Mouse (Mus musculus): Measurements from ENCODE around the gene Bub1b. TPM values are rescaled to one million over a fixed set of nuclear protein-coding genes. Genes with fewer than 3 reads are reported as not detected.

The Bub1b gene
- polyA plus RNA-seq, 1 experiment, result 25.6 TPM

DNA sequence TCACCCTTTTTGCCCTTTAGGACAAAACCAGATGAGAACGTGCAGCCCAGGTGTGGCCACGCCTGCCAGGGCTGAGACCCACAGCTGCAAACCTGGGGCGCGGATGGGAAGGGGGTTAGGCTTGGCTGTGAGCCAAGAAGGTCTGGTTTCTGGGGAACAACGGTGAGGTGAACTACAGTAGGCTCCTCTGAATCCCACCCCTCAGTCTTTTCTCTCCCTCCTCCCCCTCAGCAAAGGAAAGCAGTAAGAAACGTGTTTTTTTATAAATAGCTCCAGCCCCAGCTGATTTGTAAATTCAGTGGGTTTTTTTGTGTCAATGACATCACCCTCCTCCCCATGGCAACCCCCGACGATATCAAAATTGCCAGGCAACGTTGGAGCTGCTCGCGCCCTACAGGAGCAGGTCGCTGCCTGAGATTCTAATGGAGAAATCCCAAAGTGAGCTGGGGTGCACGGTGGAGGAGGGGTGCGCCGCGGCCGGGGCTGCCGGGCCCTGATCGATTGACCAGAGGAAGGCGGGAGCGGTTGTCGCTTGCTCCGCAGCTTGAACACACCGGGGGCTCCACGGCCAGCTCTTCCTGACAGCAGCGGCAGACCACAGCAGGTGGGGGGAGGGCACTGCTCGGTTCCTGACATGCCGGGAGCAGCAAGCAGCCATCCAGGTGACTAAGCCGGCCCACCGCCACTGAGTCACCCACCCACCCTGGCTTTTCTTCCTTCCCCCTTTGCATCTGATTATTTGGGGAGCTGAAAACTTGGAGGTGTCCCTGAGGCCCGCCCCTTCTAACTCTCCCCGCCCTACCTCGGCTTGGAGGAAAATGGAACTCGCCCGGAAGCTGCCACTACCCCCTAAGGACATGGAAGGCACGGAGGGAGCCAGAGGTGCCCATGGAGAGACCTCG is 65.1 kb downstream of the Bub1b start, which contains the start of gene Pak6:
Gene Pak6 (plus strand): TSS at position 402 of the 902 bp plus-strand sequence.
- H3K4me3 ChIP-seq, result no peak within 1 kb of the TSS
- no peaks in the 10 kb centered on the region for H3K27me3 ChIP-seq (ENCODE audit: control insufficient read depth, insufficient read depth, insufficient read length)
- TF ChIP-seq TCF12 (IDR thresholded peaks at IDR 0.05; ENCODE audit: insufficient read depth, poor library complexity, severe bottlenecking) (no peak), CEBPB (IDR thresholded peaks at IDR 0.05; ENCODE audit: insufficient read depth, poor library complexity, severe bottlenecking) (no peak), MYOG (IDR thresholded peaks at IDR 0.05; ENCODE audit: control insufficient read depth in 1 of 3, insufficient read depth in 1 of 3, insufficient read length in 2 of 3, low read depth in 2 of 3) (no peak)
- no peaks in the 10 kb centered on the region for H3K36me3 ChIP-seq (ENCODE audit: control insufficient read depth, insufficient read depth)
- peak within 1 kb of the TSS; percentile 56 for H3K4me2 ChIP-seq (ENCODE audit: low read depth)
- no peak within 1 kb of the TSS for H3ac ChIP-seq (ENCODE audit: control insufficient read depth, insufficient read length)
- H3K79me2 ChIP-seq (ENCODE audit: control insufficient read depth, insufficient read depth), result no peaks in the 10 kb centered on the region

DNA sequence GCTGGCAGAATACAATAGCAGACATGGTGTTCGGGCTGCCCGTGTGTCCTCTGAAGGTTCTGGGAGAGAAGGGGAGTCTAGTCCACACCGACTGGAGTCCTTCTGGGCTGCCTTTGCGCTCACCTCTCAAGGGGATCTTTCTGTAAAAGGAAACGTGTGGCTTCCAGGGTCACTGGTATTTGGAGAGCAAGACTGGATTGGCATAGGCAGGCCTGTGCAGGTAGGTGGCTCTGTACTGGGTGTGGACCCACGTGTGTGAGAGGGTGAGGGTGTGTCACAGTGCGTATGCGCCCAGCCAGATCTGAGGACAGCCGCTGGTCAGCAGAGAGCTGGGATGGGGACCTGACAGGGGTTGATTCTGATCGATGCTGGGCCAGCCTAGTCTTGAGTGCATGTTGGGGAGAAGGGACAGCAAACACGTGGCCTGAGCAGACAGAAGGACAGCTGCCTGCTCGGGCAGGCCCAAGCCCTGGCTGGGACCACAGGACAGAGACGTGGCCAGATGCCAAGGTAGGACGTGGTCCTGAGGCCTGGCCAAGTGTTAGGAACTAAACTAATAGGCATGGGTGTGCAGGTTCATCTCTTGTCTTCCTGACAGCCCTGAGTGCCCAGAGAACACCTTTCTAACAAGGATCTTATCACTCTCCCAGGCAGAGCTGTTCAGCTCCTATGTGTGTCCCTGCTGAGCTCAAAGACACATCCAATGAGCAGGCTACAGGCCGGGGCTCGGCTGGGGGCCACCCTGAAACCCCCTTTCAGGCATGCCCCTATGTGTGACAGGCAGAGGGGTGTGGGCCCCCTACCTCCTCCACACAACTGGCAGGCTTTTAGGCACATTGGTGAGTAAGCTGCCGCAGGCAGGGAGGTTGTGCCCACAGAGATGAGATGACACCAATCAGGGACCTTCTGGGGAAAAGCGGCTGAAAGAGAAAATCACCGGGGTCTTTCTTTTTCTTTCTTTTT is 66.1 kb downstream of the Bub1b start:
- no peaks in the 10 kb centered on the region for H3K27me3 ChIP-seq (ENCODE audit: control insufficient read depth, insufficient read depth, insufficient read length)
- no peaks in the 10 kb centered on the region for H3K79me2 ChIP-seq (ENCODE audit: control insufficient read depth, insufficient read depth)
- H3ac ChIP-seq (ENCODE audit: control insufficient read depth, insufficient read length), result no peak overlapping the region
- H3K4me3 ChIP-seq, result no peak overlapping the region
- H3K4me2 ChIP-seq (ENCODE audit: low read depth), result peak overlapping the region; percentile 56
- H3K36me3 ChIP-seq (ENCODE audit: control insufficient read depth, insufficient read depth), result no peaks in the 10 kb centered on the region
- TF ChIP-seq MYOD1 (IDR thresholded peaks at IDR 0.05; ENCODE audit: control insufficient read depth in 1 of 3, insufficient read length in 2 of 3, low read depth in 2 of 3), result peak in 2 of 3 experiments; percentile 42 to 43
- no peak for TF ChIP-seq POLR2AphosphoS2 (IDR thresholded peaks at IDR 0.05; ENCODE audit: insufficient read length, low read depth)
- peak in 2 of 3 experiments; percentile 51 to 73 for TF ChIP-seq MYOG (IDR thresholded peaks at IDR 0.05; ENCODE audit: control insufficient read depth in 1 of 3, insufficient read depth in 1 of 3, insufficient read length in 2 of 3, low read depth in 2 of 3)

- no peak overlapping the region for H3ac ChIP-seq (ENCODE audit: control insufficient read depth, insufficient read length)
- no peak overlapping the region for H3K4me3 ChIP-seq
- TF ChIP-seq E2F4 (IDR thresholded peaks at IDR 0.05; ENCODE audit: insufficient read depth), result no peak
- TF ChIP-seq MYOG (IDR thresholded peaks at IDR 0.05; ENCODE audit: control insufficient read depth in 1 of 3, insufficient read depth in 1 of 3, insufficient read length in 2 of 3, low read depth in 2 of 3), result no peak
- no peak for TF ChIP-seq POLR2A (IDR thresholded peaks at IDR 0.05; ENCODE audit: insufficient read length, low read depth)
- TF ChIP-seq POLR2AphosphoS2 (IDR thresholded peaks at IDR 0.05; ENCODE audit: insufficient read length, low read depth), result no peak
- no peak for TF ChIP-seq USF1 (IDR thresholded peaks at IDR 0.05; ENCODE audit: low read depth)
- TF ChIP-seq CEBPB (IDR thresholded peaks at IDR 0.05; ENCODE audit: insufficient read depth, poor library complexity, severe bottlenecking), result no peak
- no peak for TF ChIP-seq TCF3 (IDR thresholded peaks at IDR 0.05; ENCODE audit: insufficient read length, low read depth)
- no peak for TF ChIP-seq SRF (IDR thresholded peaks at IDR 0.05; ENCODE audit: control insufficient read depth, insufficient read length, low read depth)
- TF ChIP-seq REST (IDR thresholded peaks at IDR 0.05; ENCODE audit: insufficient read depth, insufficient read length), result no peak
- TF ChIP-seq MAX (IDR thresholded peaks at IDR 0.05; ENCODE audit: low read depth), result no peak
- TF ChIP-seq TCF12 (IDR thresholded peaks at IDR 0.05; ENCODE audit: insufficient read depth, poor library complexity, severe bottlenecking), result no peak
- no peak for TF ChIP-seq MYOD1 (IDR thresholded peaks at IDR 0.05; ENCODE audit: control insufficient read depth in 1 of 3, insufficient read length in 2 of 3, low read depth in 2 of 3)
- H3K4me2 ChIP-seq (ENCODE audit: low read depth), result no peak overlapping the region
- no peaks in the 10 kb centered on the region for H3K27me3 ChIP-seq (ENCODE audit: control insufficient read depth, insufficient read depth, insufficient read length)
- no peaks in the 10 kb centered on the region for H3K79me2 ChIP-seq (ENCODE audit: control insufficient read depth, insufficient read depth)
- H3K36me3 ChIP-seq (ENCODE audit: control insufficient read depth, insufficient read depth), result no peaks in the 10 kb centered on the region
These were observed 67.0 kb downstream of the Bub1b start for GRCm38 (mm10) chr2:118664975-118665516.

DNA sequence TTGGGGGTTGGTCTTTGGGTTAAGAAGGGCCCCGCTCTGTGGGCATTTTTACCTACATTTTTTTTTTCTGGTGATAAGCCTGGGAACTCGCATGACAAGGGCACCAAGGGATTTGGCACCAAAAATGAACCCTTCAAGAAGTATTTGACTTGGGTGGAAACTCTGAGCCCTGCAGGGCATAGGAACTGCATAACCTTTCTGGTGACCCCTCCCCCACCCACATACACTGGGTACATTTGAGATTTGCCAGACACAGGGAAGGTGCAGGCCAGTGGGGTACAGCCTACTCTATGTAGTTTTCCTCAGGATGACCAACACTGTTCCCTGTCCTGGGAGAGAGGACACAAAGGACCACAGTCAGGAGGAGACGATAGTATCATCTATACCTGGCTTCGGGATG is 67.6 kb downstream of the Bub1b start:
- H3K27me3 ChIP-seq (ENCODE audit: control insufficient read depth, insufficient read depth, insufficient read length), result no peaks in the 10 kb centered on the region
- H3ac ChIP-seq (ENCODE audit: control insufficient read depth, insufficient read length), result no peak overlapping the region
- TF ChIP-seq E2F4 (IDR thresholded peaks at IDR 0.05; ENCODE audit: insufficient read depth) (no peak), REST (IDR thresholded peaks at IDR 0.05; ENCODE audit: insufficient read depth, insufficient read length) (no peak), POLR2AphosphoS2 (IDR thresholded peaks at IDR 0.05; ENCODE audit: insufficient read length, low read depth) (no peak), MYOD1 (IDR thresholded peaks at IDR 0.05; ENCODE audit: control insufficient read depth in 1 of 3, insufficient read length in 2 of 3, low read depth in 2 of 3) (no peak), SRF (IDR thresholded peaks at IDR 0.05; ENCODE audit: control insufficient read depth, insufficient read length, low read depth) (no peak), TCF12 (IDR thresholded peaks at IDR 0.05; ENCODE audit: insufficient read depth, poor library complexity, severe bottlenecking) (no peak), USF1 (IDR thresholded peaks at IDR 0.05; ENCODE audit: low read depth) (no peak), TCF3 (IDR thresholded peaks at IDR 0.05; ENCODE audit: insufficient read length, low read depth) (no peak), POLR2A (IDR thresholded peaks at IDR 0.05; ENCODE audit: insufficient read length, low read depth) (no peak), MYOG (IDR thresholded peaks at IDR 0.05; ENCODE audit: control insufficient read depth in 1 of 3, insufficient read depth in 1 of 3, insufficient read length in 2 of 3, low read depth in 2 of 3) (no peak), MAX (IDR thresholded peaks at IDR 0.05; ENCODE audit: low read depth) (no peak), CEBPB (IDR thresholded peaks at IDR 0.05; ENCODE audit: insufficient read depth, poor library complexity, severe bottlenecking) (no peak)
- no peaks in the 10 kb centered on the region for H3K79me2 ChIP-seq (ENCODE audit: control insufficient read depth, insufficient read depth)
- H3K36me3 ChIP-seq (ENCODE audit: control insufficient read depth, insufficient read depth), result no peaks in the 10 kb centered on the region
- H3K4me3 ChIP-seq, result no peak overlapping the region
- no peak overlapping the region for H3K4me2 ChIP-seq (ENCODE audit: low read depth)
